Mouse (Mus musculus) NIH3T3 (cell line): ENCODE results near the gene Apc2.

ENCODE experiments used
- DNase-seq: peaks from one replicate; pipeline ENCODE4 v3.0.0-alpha.2; 2012; ENCODE audit warnings: low read depth

The Apc2 gene

DNA sequence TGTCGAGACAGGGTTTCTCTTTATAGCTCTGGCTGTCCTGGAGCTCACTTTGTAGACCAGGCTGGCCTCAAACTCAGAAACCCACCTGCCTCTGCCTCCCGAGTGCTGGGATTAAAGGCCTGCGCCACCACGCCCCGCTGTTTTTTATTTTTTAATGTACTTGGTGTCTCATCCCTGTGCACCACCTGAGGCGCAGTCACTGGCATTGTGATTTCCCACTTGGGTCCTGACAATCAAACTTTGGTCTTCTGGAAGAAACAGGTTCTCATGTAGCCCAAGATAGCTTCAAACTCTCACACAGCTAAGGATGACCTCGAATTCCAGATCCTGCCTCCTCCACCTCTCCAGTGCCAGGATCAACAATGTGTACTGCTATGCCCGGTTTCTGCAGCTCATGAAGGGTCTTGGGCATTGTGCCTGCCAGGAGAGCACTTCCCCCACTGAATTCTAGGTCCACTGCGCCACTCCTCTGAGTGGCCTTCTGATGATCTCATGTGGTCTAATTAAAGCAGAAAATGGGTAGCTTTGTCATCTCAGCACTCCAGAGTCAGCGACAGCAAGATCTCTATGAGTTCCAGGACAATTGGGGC, 32.9 kb upstream of the Apc2 start:
- DNase-seq = no peak

DNA sequence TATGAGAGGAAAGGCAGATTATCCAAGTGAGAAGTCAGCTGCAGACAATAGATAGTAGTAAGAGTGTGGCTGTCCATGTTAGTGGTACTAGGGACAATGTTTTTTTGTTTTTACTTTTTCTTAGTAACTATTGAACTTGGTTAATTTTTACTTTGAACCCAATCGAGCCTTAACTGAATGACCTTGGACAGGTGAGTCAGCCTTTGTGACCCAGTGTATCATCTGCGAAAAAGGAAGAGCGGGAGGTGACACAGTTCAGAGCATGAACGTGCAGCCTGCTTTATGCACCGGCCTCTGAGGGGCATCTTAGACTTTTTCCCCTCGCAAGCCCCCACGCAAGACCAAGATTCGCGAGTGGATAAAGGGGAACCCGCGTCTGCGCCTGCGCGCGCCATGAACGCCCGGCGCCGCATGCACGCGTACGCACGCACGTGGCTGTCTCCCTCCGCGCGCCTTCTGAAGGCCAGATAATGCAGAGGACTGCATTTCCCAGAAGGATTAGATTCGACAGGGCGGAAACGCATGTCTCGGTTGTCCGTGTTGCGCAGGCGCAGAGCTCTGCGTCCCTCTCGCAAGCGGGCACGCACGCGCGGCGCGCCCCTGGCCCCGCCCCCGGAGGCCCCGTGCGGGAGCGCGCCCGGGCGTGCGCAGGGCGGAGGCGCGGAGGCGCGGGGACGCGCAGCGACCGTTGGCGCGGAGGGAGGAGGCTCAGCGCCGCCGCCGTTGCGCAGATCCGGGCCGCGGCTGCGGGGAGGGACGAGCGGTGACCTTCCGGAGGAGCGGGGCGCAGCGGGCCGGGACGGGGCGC, 31.2 kb upstream of the Apc2 start:
- DNase-seq = peak; percentile 100

DNA sequence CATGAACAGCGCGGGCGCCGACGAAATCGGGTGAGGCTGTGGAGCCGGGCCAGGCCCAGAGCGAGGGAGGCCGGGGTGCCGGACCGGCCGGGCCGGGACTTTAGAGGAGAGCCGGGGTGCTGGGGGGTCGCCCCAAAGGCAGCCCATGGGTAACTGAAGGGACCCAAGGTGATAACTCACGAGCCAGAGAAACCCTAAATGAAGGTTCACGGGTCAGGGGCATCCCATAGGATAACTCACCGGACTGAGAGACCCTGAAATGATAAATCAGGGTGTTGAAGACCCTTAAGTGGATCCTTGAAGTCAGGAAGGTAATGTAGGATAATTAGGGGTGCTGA, 30.7 kb upstream of the Apc2 start:
- no peak for DNase-seq

DNA sequence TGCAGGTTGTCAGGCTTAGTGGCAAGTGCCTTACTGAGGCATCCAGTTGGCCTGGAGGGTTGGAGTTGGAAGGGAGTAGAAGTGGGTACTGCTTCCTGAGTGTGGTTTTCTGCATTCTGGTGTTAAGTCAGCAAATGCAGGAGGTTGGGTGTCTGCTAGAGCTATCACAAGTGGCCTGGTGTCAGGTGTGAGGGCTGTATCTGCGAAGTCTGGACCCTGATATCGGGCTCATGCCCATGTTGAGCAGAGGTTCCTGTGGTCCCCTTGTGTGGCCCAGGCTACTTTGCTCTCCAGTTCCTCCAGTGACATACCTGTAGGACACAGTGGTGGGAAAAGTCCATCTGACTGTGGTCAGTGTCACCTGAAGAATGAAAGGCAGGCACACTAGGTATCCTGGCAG, 25.7 kb upstream of the Apc2 start:
- no peak for DNase-seq

- no peak for DNase-seq
Measured at GRCm38 (mm10) chr10:80270734-80271181, 25.0 kb upstream of the Apc2 start.

DNA sequence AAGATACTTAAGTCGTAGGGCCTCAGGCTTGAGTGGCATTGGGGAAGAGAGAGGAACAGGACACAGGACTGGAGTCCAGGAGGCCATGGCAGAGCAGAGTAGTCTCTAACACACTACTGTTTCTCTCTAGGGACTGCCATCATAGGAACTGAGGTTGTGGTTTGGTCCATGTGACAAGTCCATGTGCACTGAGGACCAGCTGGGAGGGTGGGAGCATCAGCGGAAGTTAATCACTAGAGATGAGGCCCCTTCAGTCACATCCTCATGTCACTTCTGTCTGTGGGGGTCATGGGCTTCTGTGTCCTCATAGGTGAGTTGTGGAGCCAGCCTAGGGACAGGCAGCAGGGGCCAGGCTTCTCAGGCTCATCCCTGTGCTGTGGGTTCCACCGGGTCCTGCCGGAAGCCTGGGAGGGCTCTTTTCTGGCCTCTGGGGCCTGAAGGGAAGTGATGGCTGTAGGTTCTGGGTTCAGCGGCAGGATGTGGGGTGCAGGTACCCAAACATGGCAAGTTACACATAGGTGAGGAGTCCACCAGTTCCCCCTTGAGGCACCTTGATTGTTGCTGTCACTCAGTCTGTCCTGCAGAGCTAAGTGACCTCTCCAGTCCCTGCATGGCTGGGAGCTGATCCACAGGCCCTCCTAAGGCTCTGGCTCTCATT, 24.5 kb upstream of the Apc2 start:
- DNase-seq = no peak

DNA sequence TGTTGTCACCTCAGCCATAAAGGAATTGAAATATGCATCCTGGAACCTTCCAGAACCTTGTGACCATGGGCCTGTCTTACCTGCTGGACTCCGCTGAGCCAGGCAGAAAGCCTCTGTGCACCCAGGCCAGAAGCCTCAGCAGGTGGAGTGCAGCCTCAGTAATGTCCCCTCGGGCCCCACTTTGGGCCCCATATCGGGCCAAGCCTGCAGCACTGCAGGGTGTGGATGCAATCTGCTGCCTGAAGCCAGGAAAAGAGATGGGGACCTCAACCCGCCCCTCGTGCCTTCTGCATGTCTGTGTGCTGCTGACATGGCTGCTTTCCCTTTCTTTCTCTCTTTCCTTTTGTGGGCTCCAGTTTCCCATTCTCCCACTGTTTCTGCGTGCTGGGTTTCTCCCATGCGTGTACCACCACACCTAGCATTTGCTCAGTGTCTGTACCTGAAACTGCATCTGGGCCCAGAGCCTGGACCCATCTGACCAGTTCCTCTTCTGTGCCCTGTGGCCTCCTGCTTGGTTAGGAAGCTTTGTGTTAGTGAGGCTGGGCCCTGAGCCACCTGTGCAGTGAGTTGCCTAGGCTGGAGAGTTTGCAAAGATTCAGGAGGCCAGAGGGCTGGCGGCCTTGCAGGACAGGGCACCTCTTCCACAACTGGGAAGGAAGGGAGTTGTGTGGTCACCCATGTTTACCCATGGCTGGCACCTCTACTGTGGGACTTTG, 23.7 kb upstream of the Apc2 start:
- no peak for DNase-seq

DNA sequence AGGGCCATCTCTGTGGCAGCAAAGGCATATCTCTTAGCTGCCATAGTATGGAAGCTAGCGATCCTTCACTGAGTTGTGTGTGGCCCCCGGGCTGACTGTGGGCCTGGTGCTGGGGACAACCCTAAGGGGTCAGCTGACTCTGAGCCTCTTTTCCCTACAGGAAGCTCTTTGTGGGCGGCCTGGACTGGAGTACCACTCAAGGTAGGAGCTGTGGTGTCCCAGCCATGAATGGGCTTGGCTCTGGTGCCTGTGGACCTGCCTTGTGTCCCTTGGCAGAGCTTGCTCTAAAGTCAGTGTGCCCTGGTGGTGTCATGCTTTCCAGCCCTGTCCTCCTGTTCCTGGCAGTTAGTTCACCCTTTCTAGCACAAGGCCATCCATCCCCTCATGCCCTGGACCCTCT, 21.9 kb upstream of the Apc2 start:
- DNase-seq = no peak

DNA sequence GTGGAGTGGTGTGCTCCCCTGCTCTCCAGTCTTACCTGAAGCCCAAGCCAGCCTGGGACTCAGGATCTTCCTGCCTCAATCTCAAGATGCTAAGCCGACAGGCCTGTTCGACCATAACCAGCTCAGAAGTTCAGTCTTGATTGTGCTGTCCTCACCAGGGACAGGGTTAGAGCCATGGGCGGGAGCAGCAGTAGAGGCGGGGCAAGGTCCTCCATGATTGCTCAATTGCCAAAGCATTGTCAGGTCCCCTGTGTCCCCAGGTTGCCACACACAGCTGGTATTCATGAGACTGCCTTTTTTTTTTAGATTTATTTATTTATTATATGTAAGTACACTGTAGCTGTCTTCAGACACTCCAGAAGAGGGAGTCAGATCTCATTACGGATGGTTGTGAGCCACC, 19.5 kb upstream of the Apc2 start:
- no peak for DNase-seq

- DNase-seq = no peak
Measured at GRCm38 (mm10) chr10:80278390-80278789, 17.4 kb upstream of the Apc2 start.

DNA sequence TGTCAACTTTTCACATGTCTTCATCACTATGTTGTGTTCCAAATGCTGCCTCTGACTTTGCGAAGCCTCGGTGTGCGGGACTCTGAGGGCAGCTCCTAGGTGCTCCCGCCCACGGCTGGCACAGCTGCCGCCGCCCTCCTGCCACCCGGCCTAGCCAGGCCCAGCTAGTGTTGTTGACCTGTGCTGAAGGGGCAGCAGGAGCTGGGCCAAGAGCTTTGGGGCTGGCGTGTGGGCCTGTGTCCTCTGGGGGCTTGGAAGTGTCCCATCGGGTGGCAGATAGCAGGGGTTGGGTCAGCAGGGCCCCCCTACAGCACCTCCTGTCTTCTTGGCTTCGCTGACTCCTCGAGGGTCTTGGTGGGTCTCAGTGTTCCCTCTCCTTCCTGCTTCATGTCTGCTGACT, 16.5 kb upstream of the Apc2 start:
- DNase-seq = no peak

GRCm38 (mm10) chr10:80281304-80281703, 14.5 kb upstream of the Apc2 start:
- no peak for DNase-seq

GRCm38 (mm10) chr10:80281921-80282371, 13.8 kb upstream of the Apc2 start:
- DNase-seq = no peak

GRCm38 (mm10) chr10:80282481-80283441, 13.0 kb upstream of the Apc2 start:
- DNase-seq = no peak

GRCm38 (mm10) chr10:80285222-80286070, 10.3 kb upstream of the Apc2 start:
- no peak for DNase-seq

DNA sequence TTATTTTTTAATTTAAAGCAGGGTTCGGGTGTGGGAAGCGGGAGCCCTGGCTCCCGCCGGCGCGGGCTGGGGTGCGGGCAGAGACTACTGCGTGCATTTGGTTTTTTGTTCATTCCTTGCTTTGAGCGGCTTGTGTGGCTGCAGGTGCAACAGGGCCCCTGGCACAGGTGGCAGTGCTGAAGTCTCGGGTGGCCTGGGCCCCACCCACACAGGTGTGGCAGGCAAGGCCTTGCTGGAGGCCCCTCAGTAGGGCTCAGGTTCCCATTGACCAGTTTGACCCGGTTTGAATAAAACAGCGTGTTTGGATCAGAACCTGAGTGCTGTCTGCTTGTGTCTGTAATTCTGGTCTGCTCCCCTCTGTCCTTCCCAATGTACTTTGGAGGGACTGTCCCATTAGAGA, 7.7 kb upstream of the Apc2 start:
- no peak for DNase-seq

- DNase-seq = peak; percentile 36
Measured at GRCm38 (mm10) chr10:80288657-80289056, 7.1 kb upstream of the Apc2 start.

- peak; percentile 98 for DNase-seq
Measured at GRCm38 (mm10) chr10:80292251-80293146, 3.3 kb upstream of the Apc2 start, which contains the start of gene Rps15. Rps15 (plus strand) TSS chr10:80292453.

DNA sequence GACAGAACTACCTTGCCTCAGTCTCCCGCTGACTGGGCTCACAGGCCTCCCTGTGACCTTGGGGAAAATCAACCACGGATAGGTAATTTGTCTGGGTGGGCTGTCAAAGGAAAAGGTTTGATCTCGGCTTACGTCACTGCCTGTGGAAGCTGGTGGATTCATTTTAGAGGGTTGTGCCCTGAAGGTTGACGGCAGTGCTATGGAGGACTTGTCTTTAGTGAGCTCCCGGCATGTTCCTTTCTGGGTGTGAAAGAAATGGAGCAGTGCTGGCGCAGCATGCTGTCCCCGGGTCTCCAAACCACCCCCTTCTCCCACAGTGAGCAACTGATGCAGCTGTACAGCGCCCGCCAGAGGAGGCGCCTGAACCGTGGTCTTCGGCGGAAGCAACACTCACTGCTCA, 2.5 kb upstream of the Apc2 start:
- DNase-seq = peak; percentile 64
